Mouse (Mus musculus) kidney, adult 9 months (tissue): Measurements from ENCODE around the gene Sytl1.

ENCODE experiments used
- DNase-seq: peaks from one replicate; pipeline ENCODE4 v3.0.0; 2022

Gene Sytl1

DNA sequence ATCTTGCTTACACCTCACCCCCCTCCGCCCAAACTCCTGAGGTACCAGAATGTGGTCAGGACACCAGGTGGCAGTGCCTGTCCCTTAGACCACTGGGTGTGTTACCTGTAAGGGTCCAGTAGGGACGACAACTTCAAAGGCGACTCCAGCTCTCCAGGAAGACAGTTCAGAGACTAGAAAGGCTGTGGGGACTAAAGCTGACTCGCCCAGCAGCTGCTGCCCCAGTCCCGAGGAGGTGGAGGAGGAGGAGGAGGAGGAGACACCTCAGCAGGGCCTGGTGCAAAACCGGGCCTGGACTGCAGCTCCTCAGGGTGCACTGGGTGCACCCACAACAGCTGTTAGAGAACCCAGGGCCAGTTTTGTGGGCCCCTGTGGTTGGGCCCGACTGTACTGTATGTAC, at the start of gene Sytl1:
TSS of gene Sytl1 (minus strand) at position 232 of the 400 bp plus-strand sequence.
- no peak for DNase-seq

DNA sequence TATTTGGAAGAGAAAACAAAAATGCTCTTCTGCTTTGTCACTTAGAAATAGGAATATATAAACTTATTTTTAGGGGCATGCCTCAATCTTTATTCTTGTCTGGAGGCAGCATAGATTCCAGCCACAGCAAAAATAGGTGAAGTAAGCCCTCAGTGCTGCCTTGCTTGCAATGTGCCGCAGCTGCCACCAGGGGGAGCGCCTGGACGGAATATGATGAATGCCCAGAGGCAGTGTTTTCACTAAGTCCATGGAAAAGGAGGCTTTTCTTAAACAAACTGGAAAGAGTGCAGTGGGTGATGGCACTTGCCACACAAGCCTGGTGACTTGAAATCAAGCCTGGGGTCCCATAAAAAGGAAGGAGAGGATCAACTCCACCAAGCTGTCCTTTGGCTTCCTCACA, 47.0 kb upstream of the Sytl1 start:
- peak; percentile 88 for DNase-seq

DNA sequence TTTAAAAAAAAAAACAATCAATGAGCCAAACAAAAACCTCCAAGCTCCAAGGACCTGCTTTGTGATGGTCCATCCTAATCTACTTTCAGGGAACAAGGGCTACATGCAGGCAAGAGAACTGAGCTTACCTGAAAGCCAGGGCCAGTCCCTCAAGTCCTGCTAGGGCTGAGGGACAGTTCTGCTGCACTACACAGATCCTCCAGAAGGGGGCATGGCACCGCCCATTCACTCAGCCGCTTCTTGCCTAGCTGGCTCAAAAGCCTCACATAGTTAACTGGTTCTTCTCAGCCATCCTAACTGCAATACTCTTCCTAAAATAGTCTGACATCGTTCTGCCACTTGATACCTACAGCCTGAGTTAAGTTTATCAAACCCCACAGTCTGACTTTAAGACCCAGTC, 44.4 kb upstream of the Sytl1 start:
- peak; percentile 75 for DNase-seq

DNA sequence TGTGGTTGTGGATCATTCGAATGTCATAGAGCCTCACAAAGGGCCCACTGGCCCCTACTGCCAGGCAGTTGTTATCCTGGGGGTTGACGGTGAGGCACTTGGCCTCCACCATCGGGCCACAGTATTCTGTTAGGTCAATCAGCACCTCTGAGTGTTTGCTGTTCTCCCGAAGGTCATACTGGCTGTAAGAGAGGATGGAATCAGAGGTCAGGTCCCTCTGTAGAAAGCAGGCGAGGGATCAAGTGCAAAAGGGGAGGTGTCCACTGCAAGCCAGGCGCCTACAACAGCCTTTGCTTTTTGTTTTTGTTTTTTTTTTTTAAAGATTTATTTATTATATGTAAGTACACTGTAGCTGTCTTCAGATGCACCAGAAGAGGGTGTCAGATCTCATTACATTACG, 42.9 kb upstream of the Sytl1 start:
- no peak for DNase-seq

DNA sequence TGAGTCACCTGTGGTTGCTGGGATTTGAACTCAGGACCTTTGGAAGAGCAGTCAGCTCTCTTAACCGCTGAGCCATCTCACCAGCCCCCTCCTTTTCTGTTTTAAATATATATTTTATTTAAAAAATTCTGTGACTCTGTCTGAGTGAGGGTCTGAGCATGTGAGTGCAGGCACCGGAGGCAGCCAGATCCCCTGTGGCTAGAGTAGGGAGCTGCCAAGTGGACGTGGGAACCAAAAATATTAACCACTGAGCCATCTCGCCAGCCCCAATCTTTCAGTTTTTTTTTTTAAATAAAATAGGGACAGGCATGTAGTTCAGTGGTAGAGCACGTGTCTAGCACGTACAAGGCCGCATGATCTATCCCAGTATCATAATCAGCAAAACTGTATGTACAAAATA, 41.9 kb upstream of the Sytl1 start:
- DNase-seq: no peak

DNA sequence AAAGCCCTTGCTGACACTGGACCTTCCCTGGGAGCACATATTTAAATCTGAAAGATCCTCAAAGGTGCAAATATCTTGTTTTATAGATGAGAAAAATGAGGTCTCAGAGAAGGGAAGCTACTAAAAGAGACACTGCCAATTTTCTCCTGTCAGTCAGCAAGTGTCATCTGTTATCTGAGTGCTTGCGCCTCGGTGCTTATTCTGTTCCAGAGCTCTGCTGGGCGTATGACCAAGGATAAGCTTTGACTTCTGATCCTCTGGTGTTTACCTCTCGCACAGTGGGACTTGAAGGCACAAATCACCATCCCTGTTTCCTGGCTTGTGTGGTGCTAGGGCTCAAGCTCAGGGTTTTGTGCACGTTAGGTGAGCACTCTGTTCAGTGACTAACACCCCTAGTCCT, 39.8 kb upstream of the Sytl1 start:
- DNase-seq: no peak

DNA sequence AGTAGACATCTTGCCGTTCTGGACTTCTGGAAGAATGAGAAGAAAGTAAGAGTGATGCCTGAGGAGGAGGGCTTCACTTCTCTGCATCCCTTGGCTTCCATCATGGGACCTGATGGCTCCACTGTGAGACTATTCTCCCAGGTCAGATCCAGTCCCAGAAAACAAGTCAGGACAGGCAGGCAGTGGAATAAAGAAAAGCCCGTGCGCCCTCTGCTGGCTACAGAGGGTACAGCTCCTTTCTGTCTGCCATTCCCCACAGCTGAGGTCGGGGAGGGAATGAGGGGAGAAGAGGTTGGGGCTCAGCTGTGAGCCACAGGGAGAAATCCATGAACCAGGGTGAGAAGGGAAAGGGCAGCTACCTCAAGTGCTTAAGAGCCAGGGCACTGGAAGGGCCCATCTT, 38.9 kb upstream of the Sytl1 start:
- peak; percentile 68 for DNase-seq

DNA sequence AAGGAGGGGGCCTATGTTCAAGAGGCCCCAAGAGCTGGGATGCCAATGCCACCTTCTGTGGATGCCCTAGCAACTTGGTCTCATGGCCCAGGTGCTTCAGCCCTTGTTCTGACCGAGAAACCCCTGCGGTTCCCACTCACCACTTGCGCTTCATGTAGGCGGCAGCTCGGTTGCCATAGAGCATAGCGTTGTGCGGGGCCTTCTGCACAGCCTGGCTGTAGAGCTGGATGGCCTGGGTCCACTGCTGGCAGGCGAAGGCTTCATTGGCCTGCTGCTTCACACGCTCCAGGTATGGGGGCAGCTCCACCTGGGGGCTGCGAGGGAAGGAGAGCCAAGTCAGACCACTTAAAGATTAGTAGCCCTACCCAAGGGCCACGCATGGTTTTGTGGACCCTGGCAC, 37.5 kb upstream of the Sytl1 start:
- DNase-seq: no peak

DNA sequence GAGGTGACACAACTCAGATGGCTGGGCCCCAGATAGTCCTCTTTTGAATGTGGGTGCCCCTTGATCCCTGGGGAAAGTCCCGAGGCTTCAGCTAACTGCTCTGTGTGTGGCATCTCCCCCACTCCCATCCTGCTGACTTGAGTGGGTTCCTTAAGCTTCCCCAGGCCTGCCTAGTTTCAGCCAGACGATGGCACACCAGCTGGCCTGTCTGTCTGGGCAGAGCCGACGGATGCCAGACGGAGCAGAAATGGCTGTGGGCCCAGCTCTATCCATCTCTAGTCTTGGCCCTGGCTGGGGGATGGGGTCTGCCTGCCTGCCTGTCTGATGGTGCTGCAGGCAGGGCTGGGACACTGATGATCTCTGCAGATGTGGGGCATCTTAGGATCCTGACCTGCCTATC, 36.8 kb upstream of the Sytl1 start:
- DNase-seq: no peak

DNA sequence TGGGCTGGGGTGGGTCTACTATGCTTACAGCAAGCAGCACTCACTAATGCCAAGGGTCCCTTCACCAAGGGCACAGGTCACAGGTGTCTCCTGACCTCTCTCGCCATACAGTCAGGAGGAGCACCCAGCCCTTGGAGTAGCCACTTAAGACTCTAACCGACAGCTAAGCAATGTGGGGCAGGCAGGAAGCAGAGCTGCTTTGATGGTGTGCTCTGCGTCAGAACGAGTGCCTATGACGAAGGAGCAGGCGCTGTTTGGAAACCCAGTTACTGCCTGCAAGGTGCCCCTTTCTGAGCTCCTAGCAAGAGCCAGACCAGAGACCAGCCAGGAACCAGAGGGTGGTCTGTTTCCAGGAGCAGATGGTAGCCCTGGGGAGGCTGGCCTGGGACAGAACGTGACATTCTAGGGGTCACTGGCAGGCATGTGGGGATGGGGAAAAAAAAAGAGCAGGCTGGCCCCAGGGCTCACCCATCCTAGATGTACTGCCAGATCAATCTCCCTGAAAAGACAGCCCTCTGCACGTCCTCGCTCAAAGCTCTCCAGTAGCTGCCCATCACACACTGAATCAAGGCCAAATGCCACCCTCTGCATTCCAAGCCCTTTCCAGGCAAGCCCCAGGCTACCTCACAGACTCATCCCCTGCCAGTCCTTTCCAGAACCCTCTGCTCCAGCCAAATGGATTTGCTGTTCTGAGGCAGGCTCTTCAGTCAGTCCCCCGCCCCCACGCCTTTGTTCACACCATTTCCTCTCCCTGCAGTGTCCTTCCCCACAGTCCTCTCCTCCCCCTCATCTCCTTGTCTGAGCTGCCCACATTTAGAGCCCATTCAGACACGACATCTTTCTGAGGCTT, 35.8 kb upstream of the Sytl1 start:
- DNase-seq: no peak

DNA sequence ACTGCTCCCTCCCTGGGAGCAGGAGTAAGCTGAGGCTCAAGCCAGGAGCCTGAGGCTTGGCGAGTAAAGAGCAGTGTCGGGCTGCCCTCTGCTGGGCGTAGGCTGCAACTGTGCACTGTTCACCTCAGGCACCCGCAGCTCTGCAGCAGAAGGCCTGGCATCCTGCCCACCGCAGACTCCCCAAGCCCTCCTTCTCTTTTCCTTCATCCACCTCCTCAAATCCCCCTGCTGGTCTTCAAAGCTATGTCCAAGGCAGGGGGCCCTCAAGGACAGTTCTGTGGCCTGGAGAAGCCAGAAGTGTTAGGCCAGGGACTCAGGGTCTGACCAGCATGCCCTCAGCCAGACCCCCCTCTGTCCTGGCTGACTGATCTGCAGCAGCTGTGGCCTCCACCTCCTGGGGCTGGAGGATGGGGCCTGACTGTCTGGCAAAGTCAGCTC, 34.9 kb upstream of the Sytl1 start:
- peak; percentile 72 for DNase-seq

DNA sequence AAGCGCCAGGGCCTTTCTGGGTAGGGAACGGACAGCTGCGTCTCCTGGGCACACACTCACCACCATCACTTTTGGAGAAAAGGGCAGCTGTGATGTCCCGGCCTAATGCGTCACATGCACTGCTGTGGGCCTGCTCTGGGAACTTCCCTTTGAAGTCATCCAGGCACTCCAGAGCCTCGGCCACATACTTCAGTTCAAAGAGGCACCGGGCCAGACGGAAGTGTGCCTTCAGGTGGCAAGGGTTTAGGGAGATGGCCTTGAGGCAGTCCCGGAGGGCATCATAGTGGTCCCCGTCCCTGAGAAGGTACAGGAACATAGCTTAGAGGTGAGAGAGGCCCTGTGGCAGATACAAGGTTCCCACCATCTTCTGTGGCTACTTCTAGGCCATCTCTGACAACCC, 34.4 kb upstream of the Sytl1 start:
- DNase-seq: no peak

DNA sequence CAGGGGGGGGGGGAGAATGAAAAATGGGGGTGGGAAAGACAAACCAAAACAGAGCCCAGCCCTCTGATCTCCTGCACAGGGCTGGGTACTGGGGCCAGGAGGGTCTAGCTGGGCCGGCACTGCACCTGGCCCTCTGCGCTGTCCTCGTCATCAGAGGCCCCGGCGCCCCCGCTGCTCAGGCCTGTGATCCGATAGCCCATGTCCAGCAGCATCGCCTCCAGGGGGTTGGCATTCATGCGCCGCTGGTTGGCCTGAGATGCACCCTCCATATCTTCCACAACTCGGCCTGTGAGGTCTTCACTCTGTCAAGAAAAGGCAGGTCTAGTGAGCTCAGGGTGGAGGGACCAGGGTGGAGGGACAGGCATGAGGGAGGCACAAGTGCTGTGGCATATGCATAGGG, 31.2 kb upstream of the Sytl1 start:
- no peak for DNase-seq

DNA sequence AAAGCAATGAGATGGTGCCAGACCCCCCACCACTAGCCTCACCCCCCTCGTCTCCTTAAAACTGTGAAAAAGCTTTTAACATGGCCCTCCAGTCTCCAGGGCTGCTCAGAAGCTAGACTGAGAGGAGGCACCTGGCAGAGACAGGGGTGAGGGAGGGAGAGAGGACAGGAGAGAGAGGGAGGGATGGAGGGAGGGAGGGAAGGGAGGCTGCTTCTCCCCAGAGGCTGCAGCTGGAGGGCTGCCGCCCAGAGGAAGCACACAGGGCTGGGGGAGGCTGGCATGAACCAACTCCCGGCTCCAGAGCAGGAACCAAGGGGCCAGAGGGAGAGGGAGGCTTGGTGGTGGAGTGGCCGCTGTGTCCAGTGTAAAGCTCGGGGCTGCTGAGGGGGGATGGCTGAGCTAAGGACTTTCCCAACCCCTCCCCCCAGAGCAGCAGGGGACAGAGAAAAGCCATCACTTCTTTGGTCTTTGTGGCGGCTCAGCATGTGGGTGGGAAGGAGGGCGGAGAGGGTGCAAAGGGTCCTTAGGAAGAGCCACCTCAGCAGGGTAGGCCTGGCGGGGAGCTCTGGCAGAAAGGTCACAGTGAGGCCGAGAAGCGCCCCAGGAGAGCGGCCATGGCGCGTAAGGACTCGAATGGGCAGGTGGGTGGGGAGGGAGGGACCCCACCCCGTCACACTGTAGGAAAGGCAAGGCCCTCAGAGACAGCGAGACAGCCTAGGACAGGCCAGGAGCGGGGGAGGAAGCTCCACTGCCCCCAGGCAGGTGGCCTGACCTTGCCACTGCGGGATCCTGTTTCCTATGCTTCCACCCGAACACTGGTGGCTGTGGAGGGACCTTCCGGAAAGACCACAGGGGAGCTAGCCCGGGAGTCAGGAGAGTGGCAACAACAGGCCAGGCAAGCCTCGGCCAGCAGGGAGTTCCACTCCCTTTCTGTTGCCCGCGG, 30.3 kb upstream of the Sytl1 start:
- DNase-seq: no peak

DNA sequence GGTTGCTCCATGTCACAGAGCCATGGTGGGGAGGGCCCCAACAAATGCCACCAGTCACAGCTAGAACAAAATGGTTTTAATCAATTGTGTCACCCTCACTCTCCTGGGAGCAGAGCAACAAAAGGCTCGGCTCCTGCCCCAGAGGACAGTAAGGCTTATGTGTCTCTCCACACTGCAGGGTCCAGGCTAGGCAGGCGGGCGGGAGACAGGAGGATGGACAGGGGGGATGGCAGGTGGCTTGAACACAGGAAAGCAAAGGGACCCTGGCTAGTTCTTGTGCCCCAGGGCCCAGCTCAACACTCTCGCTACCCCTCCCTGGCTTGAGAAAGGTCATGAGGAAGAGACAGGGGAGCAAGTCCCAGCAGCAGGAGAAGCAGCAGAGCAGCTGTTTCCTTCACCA, 29.5 kb upstream of the Sytl1 start:
- DNase-seq: no peak

DNA sequence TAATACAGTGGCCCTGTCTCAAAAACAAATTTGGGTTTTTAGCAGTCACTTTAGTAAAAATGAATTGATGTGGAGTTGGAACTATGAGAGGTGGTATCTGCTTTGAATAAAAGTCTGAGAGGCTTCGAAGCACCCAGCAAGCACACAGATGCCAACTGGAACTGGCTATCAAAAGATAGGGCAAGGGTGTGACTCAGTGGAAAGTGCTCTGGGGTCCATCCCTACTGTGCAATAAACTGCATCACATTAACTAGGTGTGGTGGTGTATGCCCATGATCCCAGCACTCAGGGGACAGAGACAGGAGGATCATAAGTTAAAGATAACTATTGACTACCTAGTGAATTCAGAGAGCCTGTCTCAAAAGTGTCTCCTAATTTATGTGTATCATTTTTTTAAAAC, 28.3 kb upstream of the Sytl1 start:
- DNase-seq: no peak

DNA sequence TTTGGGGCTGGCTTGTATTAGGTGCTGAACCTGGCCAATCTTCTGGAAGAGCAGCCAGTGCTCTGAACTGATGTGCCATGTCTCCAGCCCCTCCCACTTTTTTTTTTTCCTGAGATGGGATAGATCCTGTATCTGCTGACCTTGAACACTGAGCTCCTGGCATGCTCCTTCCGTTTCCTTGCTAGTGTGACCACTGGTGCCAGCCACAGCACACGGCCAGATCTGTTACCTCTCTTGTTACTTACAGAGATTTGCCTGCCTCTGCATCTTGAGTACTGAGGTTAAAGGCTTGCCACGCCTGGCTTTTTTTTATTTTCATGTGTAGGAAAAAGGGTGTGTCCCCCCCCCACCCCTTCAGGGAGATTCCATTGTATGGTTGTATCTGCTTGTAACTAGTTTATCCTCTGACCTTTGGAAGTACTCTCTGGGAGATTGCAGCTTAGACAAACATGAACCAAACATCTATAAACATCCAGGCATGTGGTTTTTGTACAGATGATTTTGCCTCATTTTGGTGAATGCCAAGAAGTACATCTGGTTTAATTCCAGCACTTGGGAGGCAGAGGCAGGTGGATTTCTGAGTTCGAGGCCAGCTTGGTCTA, 23.7 kb upstream of the Sytl1 start:
- no peak for DNase-seq

DNA sequence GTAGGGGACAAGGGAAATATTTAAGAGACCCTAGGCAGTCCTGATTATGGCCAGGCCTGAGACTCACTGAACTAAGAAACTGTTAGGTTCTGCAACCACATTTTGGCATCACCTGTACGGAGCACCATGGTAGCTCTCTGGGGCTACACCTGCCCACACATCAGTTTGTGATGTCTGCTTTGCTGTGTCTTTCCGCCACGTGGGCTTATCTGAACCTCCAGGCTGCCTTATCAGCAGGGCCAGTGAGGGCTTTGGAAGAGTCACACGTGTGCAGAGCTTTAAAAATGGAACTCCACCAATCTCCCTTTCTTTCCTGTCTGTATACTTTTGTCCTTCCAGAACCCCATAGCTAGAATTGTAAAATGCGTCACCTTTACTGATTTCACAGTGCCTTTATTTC, 23.0 kb upstream of the Sytl1 start:
- no peak for DNase-seq

DNA sequence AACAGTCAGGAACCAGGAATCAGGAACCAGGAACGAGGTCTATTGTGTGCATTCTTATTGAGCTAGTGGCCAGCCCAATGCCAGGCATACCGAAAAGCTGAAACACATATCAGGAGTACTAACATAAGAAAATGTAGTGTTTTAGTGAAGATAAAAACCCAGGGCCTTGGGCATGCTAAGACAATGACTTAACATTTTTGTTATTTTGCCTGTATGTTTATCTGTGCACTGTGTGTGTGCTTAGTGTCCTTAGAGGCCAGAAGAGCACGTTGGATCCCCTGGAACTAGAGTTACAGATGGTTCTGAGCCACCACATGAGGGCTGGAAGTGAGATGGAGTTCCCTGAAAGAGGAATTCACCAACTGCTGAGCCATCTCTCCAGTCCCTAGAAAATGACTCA, 22.4 kb upstream of the Sytl1 start:
- DNase-seq: no peak

DNA sequence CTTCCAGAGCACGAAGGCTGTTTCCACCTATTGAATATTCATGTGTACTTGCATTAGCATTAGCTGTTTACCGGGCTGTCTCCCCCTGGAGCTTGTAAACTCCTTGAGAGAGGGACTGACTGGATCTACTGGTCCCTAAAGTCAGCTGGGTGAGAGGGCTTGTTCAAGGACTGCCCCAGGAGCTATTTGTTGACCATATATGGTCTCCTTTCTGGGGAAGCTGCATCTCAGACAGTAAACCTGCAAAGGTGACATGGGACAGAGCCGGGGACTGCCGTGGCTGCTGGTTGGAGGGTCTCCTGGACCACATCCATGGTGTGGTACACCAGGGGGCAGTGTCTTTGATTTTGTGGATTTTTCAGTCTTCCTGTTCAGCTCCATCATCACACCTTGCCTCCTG, 19.7 kb upstream of the Sytl1 start:
- DNase-seq: no peak

DNA sequence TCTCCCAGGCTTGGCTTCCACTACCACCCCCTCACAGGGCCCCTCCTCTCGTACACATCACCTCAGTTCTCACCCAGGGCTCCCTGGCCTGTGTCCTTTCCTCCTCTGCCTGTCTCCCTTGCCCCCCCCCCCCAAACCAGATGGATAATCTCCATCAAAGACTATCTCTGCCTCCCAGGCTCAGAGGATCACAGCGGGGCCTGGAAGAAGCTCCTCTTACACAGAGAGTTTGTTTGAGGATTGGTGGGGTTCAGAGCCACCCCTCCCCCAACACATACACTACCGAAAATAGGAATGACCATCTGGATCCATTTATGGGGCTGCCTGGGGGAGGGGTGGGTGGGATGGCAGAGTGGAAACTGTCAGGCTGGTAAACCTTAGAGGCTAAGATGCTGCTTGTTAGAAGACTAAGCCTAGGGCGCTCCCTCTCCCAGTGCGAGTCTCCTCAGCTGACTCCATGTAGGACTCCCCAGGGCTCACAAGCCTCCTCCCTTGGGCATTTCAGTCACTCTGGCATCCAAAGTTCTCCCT, 19.1 kb upstream of the Sytl1 start:
- DNase-seq: no peak

DNA sequence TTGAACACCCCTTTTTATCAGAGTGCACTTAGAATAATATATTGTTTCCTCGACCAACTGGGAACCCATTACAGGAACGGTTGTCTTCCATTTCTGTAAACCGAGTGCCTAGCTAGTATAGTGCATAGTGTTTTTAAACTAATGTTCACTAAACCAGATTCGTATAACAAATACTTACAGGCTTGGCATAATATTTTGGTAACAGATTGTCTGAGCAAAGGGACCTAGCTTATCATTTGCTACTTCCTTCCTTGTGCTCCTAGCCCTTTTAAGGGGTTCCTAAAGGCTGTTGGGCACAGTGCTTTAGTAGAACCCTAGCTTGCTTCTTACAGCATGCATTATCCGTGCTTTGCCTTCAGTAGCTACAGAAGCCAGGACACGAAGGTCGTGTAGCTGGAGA, 18.6 kb upstream of the Sytl1 start:
- no peak for DNase-seq

DNA sequence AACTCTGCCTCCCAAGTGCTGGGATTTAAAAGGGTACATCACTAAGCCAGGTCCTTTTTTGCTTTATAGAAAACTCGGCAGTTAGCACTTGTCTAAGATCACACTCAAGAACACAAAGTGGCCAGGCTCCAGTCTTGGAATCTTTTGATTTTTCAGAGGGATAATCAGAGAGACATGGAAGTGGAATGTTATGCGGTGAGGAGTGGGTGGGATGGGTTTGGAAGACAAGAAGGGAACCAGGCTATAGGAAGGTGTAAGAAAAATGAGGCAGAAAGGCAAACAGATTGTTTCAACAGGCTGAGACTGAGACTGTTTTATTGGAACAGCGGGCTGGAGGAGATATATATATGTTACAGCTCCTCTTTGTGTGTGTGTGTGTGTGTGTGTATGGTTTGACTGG, 15.6 kb upstream of the Sytl1 start:
- DNase-seq: no peak
